Mouse (Mus musculus): ENCODE measurements at regions not wholly inside any gene's neighbourhood (a gene's known extent, or its start where the extent isn't known, plus 50 kb on each side); places are given as distances from the start of the nearest gene placed in this dataset.
A peak's percentile ranks its signal among the peaks of the same experiment; 100 is the strongest.

GRCm38 (mm10) chr12:39515690-39516089 is 522.1 kb downstream of the Arl4a start:
- Histone ChIP-seq H3K36me3 (replicated peaks) (no peaks in the 10 kb centered on the region), H3K4me1 (ENCODE audit: insufficient read depth, low read depth, low read length) (no peaks in the 10 kb centered on the region), H3K9me3 (replicated peaks) (no peaks in the 10 kb centered on the region), H3K27me3 (ENCODE audit: insufficient read depth, low read length) (no peaks in the 10 kb centered on the region), H3K4me3 (ENCODE audit: low read depth, low read length) (no peak overlapping the region)
- ATAC-seq (ENCODE audit: extremely low read depth, insufficient number of reproducible peaks, low FRiP score, poor library complexity, severe bottlenecking) (no peak), DNase-seq (ENCODE audit: low spot score) (no peak)
- no peak for TF ChIP-seq GATA1 (IDR thresholded peaks at IDR 0.05; ENCODE audit: borderline replicate concordance, low read length)
- TF ChIP-seq CTCF (IDR thresholded peaks at IDR 0.05; ENCODE audit: low read depth, low read length), result no peak
- no peak for TF ChIP-seq POLR2AphosphoS5 (IDR thresholded peaks at IDR 0.05; ENCODE audit: insufficient replicate concordance, low read depth, low read length)
- TF ChIP-seq GATA2 (IDR thresholded peaks at IDR 0.05; ENCODE audit: borderline replicate concordance, low read depth, low read length), result no peak
- TF ChIP-seq TAL1 (conservative IDR thresholded peaks at IDR 0.05; ENCODE audit: low read depth, low read length), result no peak

DNA sequence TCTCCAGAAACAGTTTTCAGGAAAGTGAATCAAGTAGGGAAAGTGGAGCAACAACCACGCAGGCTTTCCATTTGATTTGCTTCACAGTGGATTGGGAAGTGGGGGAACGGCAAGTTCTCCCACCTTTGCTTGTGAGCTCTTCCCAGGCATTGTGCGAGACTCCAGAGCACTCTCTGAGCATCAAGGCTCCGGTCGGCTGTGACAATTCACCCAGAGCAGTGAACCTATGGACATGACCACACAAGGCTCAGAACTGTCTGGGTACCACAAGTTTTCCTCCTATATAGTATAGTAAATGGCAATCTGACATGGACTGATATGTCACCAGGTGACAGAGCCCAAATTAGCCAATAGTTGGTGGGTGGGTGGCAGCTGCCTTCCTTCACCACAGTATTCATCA is 527.0 kb downstream of the Arl4a start:
- no peak overlapping the region for H3K4me3 ChIP-seq (ENCODE audit: low read depth, low read length)
- H3K9me3 ChIP-seq (replicated peaks), result no peaks in the 10 kb centered on the region
- ATAC-seq (ENCODE audit: extremely low read depth, insufficient number of reproducible peaks, low FRiP score, poor library complexity, severe bottlenecking) (no peak), DNase-seq (ENCODE audit: low spot score) (no peak)
- TF ChIP-seq TAL1 (conservative IDR thresholded peaks at IDR 0.05; ENCODE audit: low read depth, low read length) (no peak), GATA2 (IDR thresholded peaks at IDR 0.05; ENCODE audit: borderline replicate concordance, low read depth, low read length) (no peak), GATA1 (IDR thresholded peaks at IDR 0.05; ENCODE audit: borderline replicate concordance, low read length) (no peak), POLR2AphosphoS5 (IDR thresholded peaks at IDR 0.05; ENCODE audit: insufficient replicate concordance, low read depth, low read length) (no peak), CTCF (IDR thresholded peaks at IDR 0.05; ENCODE audit: low read depth, low read length) (no peak)
- no peaks in the 10 kb centered on the region for H3K36me3 ChIP-seq (replicated peaks)
- H3K4me1 ChIP-seq (ENCODE audit: insufficient read depth, low read depth, low read length), result no peaks in the 10 kb centered on the region
- no peaks in the 10 kb centered on the region for H3K27me3 ChIP-seq (ENCODE audit: insufficient read depth, low read length)

GRCm38 (mm10) chr12:39510073-39510812 is 527.6 kb downstream of the Arl4a start:
- TF ChIP-seq GATA1 (IDR thresholded peaks at IDR 0.05; ENCODE audit: borderline replicate concordance, low read length) (no peak), TAL1 (conservative IDR thresholded peaks at IDR 0.05; ENCODE audit: low read depth, low read length) (no peak), CTCF (IDR thresholded peaks at IDR 0.05; ENCODE audit: low read depth, low read length) (peak; percentile 75), GATA2 (IDR thresholded peaks at IDR 0.05; ENCODE audit: borderline replicate concordance, low read depth, low read length) (no peak), POLR2AphosphoS5 (IDR thresholded peaks at IDR 0.05; ENCODE audit: insufficient replicate concordance, low read depth, low read length) (no peak)
- DNase-seq (ENCODE audit: low spot score) (peak; percentile 13), ATAC-seq (ENCODE audit: extremely low read depth, insufficient number of reproducible peaks, low FRiP score, poor library complexity, severe bottlenecking) (peak; percentile 86)

DNA sequence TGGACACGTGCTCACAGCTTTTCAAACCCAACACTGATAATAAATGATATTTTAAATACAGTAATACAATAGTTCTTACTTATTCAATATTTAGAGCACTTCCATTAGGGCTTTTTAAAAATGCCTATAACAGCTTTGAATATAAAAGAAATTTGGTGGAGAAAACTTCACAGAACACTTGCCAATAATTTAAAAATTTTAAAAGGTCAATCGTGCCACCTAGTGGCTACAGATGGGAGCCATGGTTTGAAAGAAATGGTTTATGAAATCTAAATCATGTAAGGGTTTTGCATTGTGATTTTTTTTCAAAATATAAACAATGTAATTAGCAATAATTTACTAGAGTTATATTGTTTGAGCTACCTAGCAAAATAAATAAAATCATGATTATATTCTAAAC is 541.6 kb downstream of the Arl4a start:
- ATAC-seq (ENCODE audit: extremely low read depth, insufficient number of reproducible peaks, low FRiP score, poor library complexity, severe bottlenecking), result no peak

More at GRCm38 (mm10) chr12:39510073-39510812, 527.6 kb downstream of the Arl4a start:
- Histone ChIP-seq H3K9me3 (replicated peaks) (no peaks in the 10 kb centered on the region), H3K4me1 (ENCODE audit: insufficient read depth, low read depth, low read length) (no peaks in the 10 kb centered on the region), H3K36me3 (replicated peaks) (no peaks in the 10 kb centered on the region), H3K4me3 (ENCODE audit: low read depth, low read length) (no peak overlapping the region), H3K27me3 (ENCODE audit: insufficient read depth, low read length) (no peaks in the 10 kb centered on the region)

DNA sequence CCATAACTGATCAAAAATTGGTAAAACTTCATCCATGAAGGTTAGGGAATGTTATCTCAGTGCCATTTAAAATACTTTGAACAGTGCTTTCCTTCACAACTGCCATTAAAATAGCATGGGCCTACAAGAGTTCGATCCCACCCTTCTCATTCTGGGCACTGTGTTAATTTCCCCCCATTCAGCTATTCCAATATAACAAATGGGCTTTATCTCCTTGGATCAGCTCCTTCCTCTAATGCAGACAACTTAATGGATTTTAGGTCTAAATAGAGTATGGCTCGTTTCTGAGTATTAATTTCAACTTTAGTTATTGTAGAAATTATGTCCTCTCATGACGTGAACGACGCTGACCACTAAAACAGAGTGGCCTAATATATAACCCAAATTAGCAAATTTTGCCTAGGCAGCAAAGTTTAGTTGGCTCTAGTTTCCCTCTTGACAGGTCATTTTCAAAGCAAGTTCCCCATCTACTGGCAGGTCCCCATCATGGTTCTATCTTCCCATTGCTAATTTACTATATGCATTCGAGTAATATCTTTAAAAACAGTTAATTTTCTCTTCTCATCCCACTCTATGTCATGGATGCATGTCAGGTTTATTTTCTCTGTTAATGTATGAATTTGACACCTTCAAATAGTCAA is 544.1 kb downstream of the Arl4a start:
- H3K4me1 ChIP-seq (ENCODE audit: insufficient read depth, low read depth, low read length), result no peaks in the 10 kb centered on the region
- ATAC-seq (ENCODE audit: extremely low read depth, insufficient number of reproducible peaks, low FRiP score, poor library complexity, severe bottlenecking), result no peak
- TF ChIP-seq GATA2 (IDR thresholded peaks at IDR 0.05; ENCODE audit: borderline replicate concordance, low read depth, low read length), result no peak
- TF ChIP-seq TAL1 (conservative IDR thresholded peaks at IDR 0.05; ENCODE audit: low read depth, low read length), result no peak
- no peak for TF ChIP-seq POLR2AphosphoS5 (IDR thresholded peaks at IDR 0.05; ENCODE audit: insufficient replicate concordance, low read depth, low read length)
- no peak for TF ChIP-seq CTCF (IDR thresholded peaks at IDR 0.05; ENCODE audit: low read depth, low read length)
- TF ChIP-seq GATA1 (IDR thresholded peaks at IDR 0.05; ENCODE audit: borderline replicate concordance, low read length), result no peak
- no peaks in the 10 kb centered on the region for H3K9me3 ChIP-seq (replicated peaks)
- no peak overlapping the region for H3K4me3 ChIP-seq (ENCODE audit: low read depth, low read length)
- no peak for DNase-seq (ENCODE audit: low spot score)
- H3K36me3 ChIP-seq (replicated peaks), result no peaks in the 10 kb centered on the region
- no peaks in the 10 kb centered on the region for H3K27me3 ChIP-seq (ENCODE audit: insufficient read depth, low read length)

More for the DNA sequence above, 541.6 kb downstream of the Arl4a start:
- H3K9me3 ChIP-seq (replicated peaks), result no peaks in the 10 kb centered on the region
- DNase-seq (ENCODE audit: low spot score), result no peak
- no peaks in the 10 kb centered on the region for H3K27me3 ChIP-seq (ENCODE audit: insufficient read depth, low read length)
- H3K36me3 ChIP-seq (replicated peaks), result no peaks in the 10 kb centered on the region
- no peak for TF ChIP-seq CTCF (IDR thresholded peaks at IDR 0.05; ENCODE audit: low read depth, low read length)
- TF ChIP-seq POLR2AphosphoS5 (IDR thresholded peaks at IDR 0.05; ENCODE audit: insufficient replicate concordance, low read depth, low read length), result no peak
- no peak for TF ChIP-seq GATA1 (IDR thresholded peaks at IDR 0.05; ENCODE audit: borderline replicate concordance, low read length)
- no peak for TF ChIP-seq TAL1 (conservative IDR thresholded peaks at IDR 0.05; ENCODE audit: low read depth, low read length)
- no peak for TF ChIP-seq GATA2 (IDR thresholded peaks at IDR 0.05; ENCODE audit: borderline replicate concordance, low read depth, low read length)
- no peaks in the 10 kb centered on the region for H3K4me1 ChIP-seq (ENCODE audit: insufficient read depth, low read depth, low read length)
- H3K4me3 ChIP-seq (ENCODE audit: low read depth, low read length), result no peak overlapping the region

GRCm38 (mm10) chr12:39493114-39493513 is 544.7 kb downstream of the Arl4a start:
- TF ChIP-seq CTCF (IDR thresholded peaks at IDR 0.05; ENCODE audit: low read depth, low read length) (no peak), GATA1 (IDR thresholded peaks at IDR 0.05; ENCODE audit: borderline replicate concordance, low read length) (no peak), POLR2AphosphoS5 (IDR thresholded peaks at IDR 0.05; ENCODE audit: insufficient replicate concordance, low read depth, low read length) (no peak), GATA2 (IDR thresholded peaks at IDR 0.05; ENCODE audit: borderline replicate concordance, low read depth, low read length) (no peak), TAL1 (conservative IDR thresholded peaks at IDR 0.05; ENCODE audit: low read depth, low read length) (no peak)
- DNase-seq (ENCODE audit: low spot score) (no peak), ATAC-seq (ENCODE audit: extremely low read depth, insufficient number of reproducible peaks, low FRiP score, poor library complexity, severe bottlenecking) (no peak)
- Histone ChIP-seq H3K36me3 (replicated peaks) (no peaks in the 10 kb centered on the region), H3K9me3 (replicated peaks) (no peaks in the 10 kb centered on the region), H3K4me3 (ENCODE audit: low read depth, low read length) (no peak overlapping the region), H3K4me1 (ENCODE audit: insufficient read depth, low read depth, low read length) (no peaks in the 10 kb centered on the region), H3K27me3 (ENCODE audit: insufficient read depth, low read length) (no peaks in the 10 kb centered on the region)

Measured in G1E (cell line).